Mouse (Mus musculus): ENCODE data around the gene Krt4. TPM values are rescaled to one million over a fixed set of nuclear protein-coding genes. Genes with fewer than 3 reads are reported as not detected.

Gene Krt4
- total and polyA plus RNA-seq, 2 experiments from 2014 or later = not detected

GRCm38 (mm10) chr15:101869431-101869830 lies 55.1 kb downstream of the Krt4 start, which contains the start of gene Krt77:
Gene Krt77 (minus strand): TSS chr15:101869705.
- Histone ChIP-seq H3K27ac (peak within 1 kb of the TSS; percentile 36; the same call in 1 of the 2 replicates), H3K36me3 (ENCODE audit: insufficient read depth, low read length) (no peaks in the 10 kb centered on the region), H3K27me3 (ENCODE audit: insufficient read depth, low read length) (no peaks in the 10 kb centered on the region; the same call in 1 of the 2 replicates), H3K4me1 (ENCODE audit: insufficient read depth, low read length) (no peaks in the 10 kb centered on the region), H3K9me3 (ENCODE audit: low read length) (no peaks in the 10 kb centered on the region), H3K4me2 (ENCODE audit: low read depth, low read length) (no peak within 1 kb of the TSS), H3K4me3 (ENCODE audit: low read length) (no peak within 1 kb of the TSS), H3K9ac (replicated peaks; ENCODE audit: low read length) (no peak within 1 kb of the TSS)
- DNase-seq (ENCODE audit: low spot score) (peak; percentile 74), ATAC-seq (peak; percentile 67; the same call in 1 of the 2 replicates)
- 23% methylated on average over 6 of the region's 6 CpGs for WGBS
- TF ChIP-seq CTCF (IDR thresholded peaks at IDR 0.05; ENCODE audit: low read depth) = no peak

Small RNA genes within 50 kb of the gene (microRNA-seq; reads per million reads assigned to microRNA genes)
- 0 reads per million in 2 experiments for gene Gm44356

Other genes starting within 250 kb of the Krt4 start
- not detected in 2 replicates for gene Krt6b, start 244.4 kb downstream of the Krt4 start, total RNA-seq (2014; rRNA removed)
- gene Krt6b, start 244.4 kb downstream of the Krt4 start, polyA plus RNA-seq (2015; fragmentation: Nextera tagmentation; extraction: Ambion mirVana) = not detected in 2 replicates
- not detected in 2 replicates for gene Krt6a, start 230.4 kb downstream of the Krt4 start, total RNA-seq (2014; rRNA removed)
- gene Krt6a, start 230.4 kb downstream of the Krt4 start, polyA plus RNA-seq (2015; fragmentation: Nextera tagmentation; extraction: Ambion mirVana) = 0.13 TPM in 1 of 2 replicates, not detected in the other
- gene Krt5, start 211.8 kb downstream of the Krt4 start, total RNA-seq (2014; rRNA removed) = not detected in 2 replicates
- 0.15 TPM in 1 of 2 replicates, not detected in the other for gene Krt5, start 211.8 kb downstream of the Krt4 start, polyA plus RNA-seq (2015; fragmentation: Nextera tagmentation; extraction: Ambion mirVana)
- gene Krt71, start 181.6 kb downstream of the Krt4 start, total RNA-seq (2014; rRNA removed) = 2.1 and 2.2 TPM in 2 replicates
- gene Krt71, start 181.6 kb downstream of the Krt4 start, polyA plus RNA-seq (2015; fragmentation: Nextera tagmentation; extraction: Ambion mirVana) = 1.2 and 1.9 TPM in 2 replicates
- gene Krt72, start 138.3 kb downstream of the Krt4 start, total RNA-seq (2014; rRNA removed) = 1.9 TPM in 1 of 2 replicates, not detected in the other
- gene Krt72, start 138.3 kb downstream of the Krt4 start, polyA plus RNA-seq (2015; fragmentation: Nextera tagmentation; extraction: Ambion mirVana) = 0.44 TPM in 1 of 2 replicates, not detected in the other
- 1.5 and 1.7 TPM in 2 replicates for gene Krt73, start 122.4 kb downstream of the Krt4 start, total RNA-seq (2014; rRNA removed)
- 2.4 and 2.5 TPM in 2 replicates for gene Krt73, start 122.4 kb downstream of the Krt4 start, polyA plus RNA-seq (2015; fragmentation: Nextera tagmentation; extraction: Ambion mirVana)
- gene Krt2, start 106.6 kb downstream of the Krt4 start, total RNA-seq (2014; rRNA removed) = 0.37 TPM in 1 of 2 replicates, not detected in the other
- 0.21 and 0.37 TPM in 2 replicates for gene Krt2, start 106.6 kb downstream of the Krt4 start, polyA plus RNA-seq (2015; fragmentation: Nextera tagmentation; extraction: Ambion mirVana)
- 7.5 and 13.7 TPM in 2 replicates for gene Krt1, start 73.9 kb downstream of the Krt4 start, total RNA-seq (2014; rRNA removed)
- gene Krt1, start 73.9 kb downstream of the Krt4 start, polyA plus RNA-seq (2015; fragmentation: Nextera tagmentation; extraction: Ambion mirVana) = 18.2 and 19.4 TPM in 2 replicates
- 0.22 and 0.68 TPM in 2 replicates for gene Krt77, start 55.0 kb downstream of the Krt4 start, total RNA-seq (2014; rRNA removed)
- 0.49 and 1.2 TPM in 2 replicates for gene Krt77, start 55.0 kb downstream of the Krt4 start, polyA plus RNA-seq (2015; fragmentation: Nextera tagmentation; extraction: Ambion mirVana)
- gene Krt76, start 31.8 kb downstream of the Krt4 start, total RNA-seq (2014; rRNA removed) = 0.05 TPM in 1 of 2 replicates, not detected in the other
- 0.08 TPM in 1 of 2 replicates, not detected in the other for gene Krt76, start 31.8 kb downstream of the Krt4 start, polyA plus RNA-seq (2015; fragmentation: Nextera tagmentation; extraction: Ambion mirVana)
- 0.21 and 0.65 TPM in 2 replicates for gene Krt79, start 15.6 kb upstream of the Krt4 start, total RNA-seq (2014; rRNA removed)
- gene Krt79, start 15.6 kb upstream of the Krt4 start, polyA plus RNA-seq (2015; fragmentation: Nextera tagmentation; extraction: Ambion mirVana) = 0.50 and 0.52 TPM in 2 replicates
- not detected in 2 replicates for gene Krt78, start 29.6 kb upstream of the Krt4 start, total RNA-seq (2014; rRNA removed)
- gene Krt78, start 29.6 kb upstream of the Krt4 start, polyA plus RNA-seq (2015; fragmentation: Nextera tagmentation; extraction: Ambion mirVana) = not detected in 2 replicates
- 2.6 and 4.1 TPM in 2 replicates for gene Krt8, start 79.7 kb upstream of the Krt4 start, total RNA-seq (2014; rRNA removed)
- gene Krt8, start 79.7 kb upstream of the Krt4 start, polyA plus RNA-seq (2015; fragmentation: Nextera tagmentation; extraction: Ambion mirVana) = 5.4 and 6.2 TPM in 2 replicates
- 3.4 and 5.0 TPM in 2 replicates for gene Krt18, start 103.4 kb upstream of the Krt4 start, total RNA-seq (2014; rRNA removed)
- 12.6 and 13.6 TPM in 2 replicates for gene Krt18, start 103.4 kb upstream of the Krt4 start, polyA plus RNA-seq (2015; fragmentation: Nextera tagmentation; extraction: Ambion mirVana)
- 114 and 121 TPM in 2 replicates for gene Eif4b, start 149.0 kb upstream of the Krt4 start, total RNA-seq (2014; rRNA removed)
- gene Eif4b, start 149.0 kb upstream of the Krt4 start, polyA plus RNA-seq (2015; fragmentation: Nextera tagmentation; extraction: Ambion mirVana) = 63.4 and 65.1 TPM in 2 replicates
- gene Tns2, start 175.7 kb upstream of the Krt4 start, total RNA-seq (2014; rRNA removed) = 9.2 TPM in 2 replicates
- 5.5 and 6.2 TPM in 2 replicates for gene Tns2, start 175.7 kb upstream of the Krt4 start, polyA plus RNA-seq (2015; fragmentation: Nextera tagmentation; extraction: Ambion mirVana)
- 113 and 118 TPM in 2 replicates for gene Spryd3, start 211.5 kb upstream of the Krt4 start, total RNA-seq (2014; rRNA removed)
- 98.6 and 110 TPM in 2 replicates for gene Spryd3, start 211.5 kb upstream of the Krt4 start, polyA plus RNA-seq (2015; fragmentation: Nextera tagmentation; extraction: Ambion mirVana)
- gene Igfbp6, start 219.6 kb upstream of the Krt4 start, total RNA-seq (2014; rRNA removed) = 5.6 and 12.8 TPM in 2 replicates
- gene Igfbp6, start 219.6 kb upstream of the Krt4 start, polyA plus RNA-seq (2015; fragmentation: Nextera tagmentation; extraction: Ambion mirVana) = 9.7 and 11.5 TPM in 2 replicates
- gene Soat2, start 225.8 kb upstream of the Krt4 start, total RNA-seq (2014; rRNA removed) = 0.16 TPM in 1 of 2 replicates, not detected in the other
- gene Soat2, start 225.8 kb upstream of the Krt4 start, polyA plus RNA-seq (2015; fragmentation: Nextera tagmentation; extraction: Ambion mirVana) = 0.09 TPM in 1 of 2 replicates, not detected in the other